Mouse (Mus musculus) heart, embryonic 11.5 days (tissue): ENCODE measurements around the gene Tmeff1. TPM values are rescaled to one million over a fixed set of nuclear protein-coding genes. Genes with fewer than 3 reads are reported as not detected.

Source experiments
- ATAC-seq: fragments of 200-750 bp; cut with Nextera tagmentation; replicated peaks from 2 replicates; pipeline ENCODE4 v1.8.0; 2017; ENCODE audit warnings: moderate library complexity; ENCODE audit not compliant: insufficient number of reproducible peaks, low FRiP score, low TSS enrichment
- H3K27ac ChIP-seq: fragments of 300-500 bp; sonication (generic); 2 replicates; pipeline ENCODE4 v1.5.1; 2014; ENCODE audit warnings: mild to moderate bottlenecking, low read depth, low read length
- H3K27me3 ChIP-seq: fragments of 300-500 bp; sonication (generic); 2 replicates; pipeline ENCODE4 v1.6.1; 2014; ENCODE audit warnings: mild to moderate bottlenecking, low read length, mixed read lengths; ENCODE audit not compliant: control insufficient read depth, insufficient read depth
- H3K36me3 ChIP-seq: fragments of 300-500 bp; sonication (generic); 2 replicates; pipeline ENCODE4 v1.6.1; 2014; ENCODE audit warnings: mild to moderate bottlenecking, low read length, moderate library complexity, mixed read lengths; ENCODE audit not compliant: control insufficient read depth, insufficient read depth
- H3K4me1 ChIP-seq: fragments of 300-500 bp; sonication (generic); 2 replicates; pipeline ENCODE4 v1.6.1; 2014; ENCODE audit warnings: low read length; ENCODE audit not compliant: control insufficient read depth, insufficient read depth
- H3K4me2 ChIP-seq: fragments of 300-500 bp; sonication (generic); 2 replicates; pipeline ENCODE4 v1.6.1; 2014; ENCODE audit warnings: mild to moderate bottlenecking, moderate library complexity
- H3K4me3 ChIP-seq: fragments of 300-500 bp; sonication (generic); 2 replicates; pipeline ENCODE4 v1.5.1; 2014; ENCODE audit warnings: low read depth, low read length
- H3K9ac ChIP-seq: fragments of 300-500 bp; sonication (generic); 2 replicates; pipeline ENCODE4 v1.6.1; 2014; ENCODE audit warnings: mild to moderate bottlenecking, low read depth, low read length, moderate library complexity
- H3K9me3 ChIP-seq: fragments of 300-500 bp; sonication (generic); replicated peaks from 2 replicates; pipeline ENCODE4 v1.6.1; 2016; ENCODE audit warnings: low read length; ENCODE audit not compliant: control insufficient read depth
- WGBS: fragments of 180-500 bp; shearing (Covaris S2); extraction: QIAGEN DNeasy Blood & Tissue Kit; methylation state at CpG from one replicate; pipeline ENCODE4 v1.1.7; 2014; ENCODE audit not compliant: insufficient replicate concordance; 5-methylcytosine and 5-hydroxymethylcytosine counted together
- polyA plus RNA-seq: library from polyadenylated mRNA; unstranded; fragments of >200 nt; fragmentation: Nextera tagmentation; extraction: Ambion mirVana; gene quantifications from 2 replicates; pipeline ENCODE4 v1.2.1, GENCODE M21; 2014

Tmeff1 gene
- 51.2 and 60.7 TPM in 2 replicates for polyA plus RNA-seq

DNA sequence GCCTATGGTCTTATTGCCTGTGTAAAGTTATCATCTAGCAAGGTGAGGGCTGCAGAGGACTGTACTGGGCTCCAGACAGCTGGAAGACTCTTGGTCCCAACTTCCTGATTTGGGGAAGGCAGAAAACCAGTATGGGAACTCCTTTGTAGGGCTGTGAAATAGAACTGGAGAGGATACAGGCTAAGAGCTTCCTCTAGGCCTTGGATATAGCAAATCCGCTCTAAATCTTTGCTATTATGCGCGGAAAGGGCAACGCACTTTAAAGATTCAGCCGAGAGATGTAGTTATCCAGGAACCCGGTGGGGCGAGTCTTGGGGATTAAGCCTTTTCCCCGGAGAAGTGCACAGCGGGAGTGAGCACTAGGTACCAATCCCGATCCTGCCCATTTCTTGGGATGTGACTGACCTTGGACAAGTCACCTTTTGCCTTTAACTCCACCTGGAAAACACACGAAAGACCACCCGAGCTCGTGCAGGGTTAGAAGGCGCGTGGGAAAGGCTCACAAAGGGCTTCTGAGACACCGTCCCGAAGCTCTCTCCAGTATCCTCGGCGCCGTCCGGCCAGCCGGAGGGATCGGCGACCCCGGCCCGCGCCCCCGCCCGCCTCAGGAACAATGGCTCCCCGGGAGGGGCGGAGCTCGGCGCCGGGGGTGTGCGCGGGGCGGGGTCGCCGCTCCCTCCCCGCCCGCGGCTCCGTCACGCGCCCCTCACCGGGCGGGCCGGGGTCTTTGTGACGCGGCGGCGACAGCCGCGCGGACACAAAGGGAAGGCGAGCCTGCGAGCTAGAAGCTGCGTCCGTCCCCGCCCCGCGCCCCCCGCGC lies at the start of gene Tmeff1:
Gene Tmeff1, plus strand, starts transcription at position 754 of the 820 bp plus-strand sequence.
- Histone ChIP-seq H3K27me3 (no peaks in the 10 kb centered on the region), H3K27ac (peak within 1 kb of the TSS; percentile 91), H3K4me1 (peaks cover 8% of the 10 kb centered on the region; the same call in 1 of the 2 replicates), H3K4me2 (peak within 1 kb of the TSS; percentile 84), H3K9ac (peak within 1 kb of the TSS; percentile 92), H3K36me3 (no peaks in the 10 kb centered on the region; the same call in 1 of the 2 replicates), H3K9me3 (no peaks in the 10 kb centered on the region), H3K4me3 (peak within 1 kb of the TSS; percentile 94)
- peak; percentile 78 for ATAC-seq
- WGBS, result under 1% methylated on average over 36 of the region's 64 CpGs

DNA sequence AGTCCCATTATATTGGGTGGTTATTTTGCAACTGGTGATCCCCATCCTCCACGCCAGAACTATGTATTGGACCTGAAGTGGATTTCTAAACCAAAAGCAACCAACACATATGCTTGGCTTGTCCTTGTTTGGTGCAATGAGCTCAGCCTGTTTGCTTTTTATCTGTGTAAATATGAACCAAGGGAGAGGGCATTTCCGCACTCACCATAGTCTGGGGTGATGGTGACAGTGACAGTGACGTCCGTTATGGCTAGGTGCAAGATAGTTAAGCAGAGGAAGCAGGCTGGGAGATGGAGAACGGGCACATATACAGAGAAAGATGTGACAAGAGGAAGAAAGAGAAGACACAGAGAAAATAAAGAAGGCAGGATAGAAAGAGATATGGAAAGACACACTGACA lies 48.7 kb upstream of the Tmeff1 start:
- Histone ChIP-seq H3K36me3 (no peaks in the 10 kb centered on the region), H3K9me3 (no peaks in the 10 kb centered on the region), H3K27me3 (no peaks in the 10 kb centered on the region), H3K27ac (no peak overlapping the region), H3K4me3 (no peak overlapping the region), H3K9ac (no peak overlapping the region), H3K4me2 (no peak overlapping the region), H3K4me1 (no peaks in the 10 kb centered on the region)
- ATAC-seq, result no peak
- WGBS, result 73% methylated on average over 5 of the region's 5 CpGs

DNA sequence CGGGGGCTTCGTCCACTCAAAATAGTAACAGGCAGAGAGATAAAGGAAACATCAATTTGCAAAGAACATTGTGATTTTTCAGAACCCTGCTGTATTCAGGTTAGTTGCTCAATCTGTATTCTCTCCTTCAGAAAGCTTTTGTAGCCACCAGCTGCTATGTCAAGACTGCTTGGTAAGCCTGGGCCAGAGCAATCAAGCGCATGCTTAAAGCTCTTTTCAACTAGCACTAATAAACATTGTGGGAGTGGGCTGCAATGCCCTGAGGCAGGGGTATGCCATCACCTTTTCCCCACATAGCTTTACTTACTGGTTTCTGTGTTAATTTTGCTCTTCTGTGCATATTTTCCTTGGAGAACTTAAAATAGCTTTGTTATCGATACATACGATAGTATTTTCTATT lies 48.0 kb upstream of the Tmeff1 start:
- Histone ChIP-seq H3K9ac (no peak overlapping the region), H3K36me3 (no peaks in the 10 kb centered on the region), H3K4me2 (no peak overlapping the region), H3K27me3 (no peaks in the 10 kb centered on the region), H3K4me3 (no peak overlapping the region), H3K9me3 (no peaks in the 10 kb centered on the region), H3K27ac (no peak overlapping the region), H3K4me1 (peaks cover 3% of the 10 kb centered on the region)
- ATAC-seq, result no peak
- WGBS, result 88% methylated on average over 5 of the region's 5 CpGs

DNA sequence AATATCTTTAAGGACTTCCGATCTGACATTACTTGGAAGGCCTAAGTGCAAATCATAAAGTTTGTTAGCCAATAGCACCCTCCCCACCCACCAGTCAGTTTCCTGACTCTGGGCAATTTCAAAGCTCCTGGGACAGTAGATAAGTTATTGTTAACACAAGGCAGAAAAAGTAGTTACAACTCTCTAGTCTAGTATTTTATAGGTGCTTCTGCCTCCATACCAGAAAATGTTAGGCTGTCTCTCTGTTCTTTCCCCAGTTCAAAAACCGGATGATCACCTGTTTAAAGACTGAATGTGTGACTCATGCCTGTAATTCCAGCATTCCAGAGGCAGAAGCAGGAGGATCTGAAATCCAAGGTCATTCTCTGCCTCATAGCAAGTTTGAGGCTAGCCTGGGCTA lies 46.4 kb upstream of the Tmeff1 start:
- no peaks in the 10 kb centered on the region for H3K27me3 ChIP-seq
- 80% methylated on average over 2 of the region's 2 CpGs for WGBS
- peaks cover 13% of the 10 kb centered on the region for H3K4me1 ChIP-seq
- no peak overlapping the region for H3K4me2 ChIP-seq
- no peaks in the 10 kb centered on the region for H3K9me3 ChIP-seq
- no peak overlapping the region for H3K27ac ChIP-seq
- no peak overlapping the region for H3K9ac ChIP-seq
- no peak overlapping the region for H3K4me3 ChIP-seq
- no peaks in the 10 kb centered on the region for H3K36me3 ChIP-seq
- no peak for ATAC-seq

DNA sequence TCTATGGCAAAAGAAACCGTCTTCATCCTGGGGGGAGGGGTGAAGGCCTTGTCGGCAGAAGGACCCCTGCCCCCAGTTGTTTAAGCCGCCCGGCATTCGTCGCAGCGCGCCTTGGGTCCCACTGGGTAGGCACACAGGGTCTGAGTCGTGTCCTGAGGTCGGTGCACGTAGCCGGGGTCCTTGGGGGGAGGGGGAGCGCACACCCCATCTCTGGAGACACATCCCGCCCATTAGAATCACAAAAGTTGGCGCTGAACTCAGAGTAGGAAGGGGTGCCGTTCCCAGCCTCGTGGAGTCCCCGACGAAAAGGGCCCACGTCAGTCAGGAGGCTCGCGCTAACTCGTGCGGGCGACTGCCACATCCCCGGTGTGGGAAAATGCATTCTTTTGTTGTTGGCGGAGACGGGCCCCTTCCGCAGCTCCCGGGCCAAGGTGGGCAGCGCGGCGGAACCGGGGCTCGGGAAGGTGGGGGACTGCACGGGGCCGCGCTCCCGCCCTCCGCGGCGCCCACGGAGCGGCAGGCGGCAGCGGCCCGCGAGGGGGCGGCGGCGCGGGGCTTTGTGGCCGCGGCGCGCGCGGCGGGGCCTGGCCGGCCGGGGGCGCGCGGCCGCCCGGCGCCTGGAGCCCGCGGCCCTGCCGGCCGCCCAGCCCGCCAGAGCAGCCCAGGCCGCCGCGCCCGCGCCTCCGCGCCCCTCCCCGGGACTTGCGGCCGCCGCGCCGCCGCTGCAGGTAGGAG lies 45.0 kb upstream of the Tmeff1 start, which contains the start of gene Msantd3:
Gene Msantd3, plus strand, starts transcription at position 95 of the 735 bp plus-strand sequence.
- H3K9me3 ChIP-seq, result no peaks in the 10 kb centered on the region
- no peaks in the 10 kb centered on the region for H3K36me3 ChIP-seq
- peaks cover 24% of the 10 kb centered on the region for H3K4me1 ChIP-seq
- H3K4me2 ChIP-seq, result peak within 1 kb of the TSS; percentile 82
- peak within 1 kb of the TSS; percentile 93 for H3K27ac ChIP-seq
- H3K9ac ChIP-seq, result peak within 1 kb of the TSS; percentile 98
- under 1% methylated on average over 72 of the region's 86 CpGs for WGBS
- H3K27me3 ChIP-seq, result no peaks in the 10 kb centered on the region
- H3K4me3 ChIP-seq, result peak within 1 kb of the TSS; percentile 84
- peak; percentile 64 for ATAC-seq

DNA sequence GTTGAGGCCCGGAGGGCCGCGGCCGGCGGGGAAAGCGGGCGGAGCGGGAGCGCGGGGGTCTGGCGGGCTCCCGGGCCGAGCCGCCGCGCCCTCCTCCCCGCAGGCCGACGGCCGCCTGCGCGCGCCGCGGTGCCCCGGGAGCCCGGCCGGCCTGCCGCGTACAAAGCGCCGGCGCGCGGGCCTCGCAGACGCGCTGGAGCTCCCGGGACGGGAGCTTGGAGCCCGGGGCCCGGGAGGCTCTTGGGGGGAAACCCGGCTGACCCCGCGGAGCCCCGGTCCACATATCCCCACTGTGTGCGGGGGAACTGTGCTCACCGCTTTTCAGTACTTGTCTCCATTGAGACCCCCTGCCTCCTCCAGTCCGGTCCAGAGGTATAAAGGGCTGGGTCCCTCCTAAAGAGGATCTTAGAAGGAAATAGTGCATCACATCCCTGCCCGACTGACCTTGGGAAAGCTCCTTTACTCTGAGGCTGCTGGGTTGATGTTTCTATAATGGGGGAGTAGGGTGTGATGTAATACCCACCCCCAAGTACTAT lies 44.3 kb upstream of the Tmeff1 start:
- WGBS, result under 1% methylated on average over 42 of the region's 50 CpGs
- peaks cover 24% of the 10 kb centered on the region for H3K4me1 ChIP-seq

DNA sequence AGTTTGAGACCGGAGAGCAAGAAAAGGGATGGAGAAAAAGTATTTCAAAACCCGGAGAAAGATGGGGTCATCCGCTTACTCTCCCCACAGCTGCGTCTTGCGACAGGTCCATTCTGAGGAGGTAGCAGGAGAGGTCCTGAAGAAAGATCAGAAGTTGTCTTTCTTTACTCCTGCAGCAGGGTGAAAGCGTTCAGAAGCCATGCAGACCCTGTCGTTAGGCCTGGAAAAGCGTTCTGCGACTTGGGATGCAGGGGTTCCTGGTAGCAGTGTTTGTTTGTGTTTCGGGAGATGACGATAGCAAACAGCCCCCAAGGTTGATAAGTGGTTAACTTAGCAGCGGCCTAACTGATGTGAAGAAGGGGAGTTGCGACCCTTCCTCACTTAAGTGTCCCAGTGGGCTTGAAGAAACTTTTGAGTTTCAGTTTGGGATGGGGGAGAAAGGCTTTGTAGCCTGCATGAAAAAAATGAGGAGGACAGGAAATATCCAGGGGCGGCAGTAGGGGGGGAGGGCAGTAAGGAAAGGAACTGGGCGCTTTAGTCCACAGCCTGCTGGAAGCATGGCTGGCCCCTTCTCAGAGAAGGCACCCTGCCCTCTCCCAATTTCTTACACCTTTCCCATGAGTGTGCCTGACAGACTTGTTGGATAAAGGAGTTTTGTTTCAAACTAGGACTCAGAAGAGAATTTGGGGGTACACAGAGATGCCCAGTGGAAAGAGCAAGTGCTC lies 43.3 kb upstream of the Tmeff1 start:
- Histone ChIP-seq H3K9me3 (no peaks in the 10 kb centered on the region), H3K4me3 (peak overlapping the region; percentile 84), H3K27ac (no peak overlapping the region; the same call in 1 of the 2 replicates), H3K4me1 (peaks cover 33% of the 10 kb centered on the region), H3K4me2 (peak overlapping the region; percentile 82), H3K36me3 (no peaks in the 10 kb centered on the region), H3K9ac (peak overlapping the region; percentile 98), H3K27me3 (no peaks in the 10 kb centered on the region)
- WGBS, result 6% methylated on average over 15 of the region's 15 CpGs
- no peak for ATAC-seq

More for the DNA sequence above, 44.3 kb upstream of the Tmeff1 start:
- Histone ChIP-seq H3K27ac (peak overlapping the region; percentile 93), H3K36me3 (no peaks in the 10 kb centered on the region), H3K27me3 (no peaks in the 10 kb centered on the region), H3K4me3 (peak overlapping the region; percentile 84), H3K4me2 (peak overlapping the region; percentile 82), H3K9ac (peak overlapping the region; percentile 98), H3K9me3 (no peaks in the 10 kb centered on the region)
- peak; percentile 40 for ATAC-seq

DNA sequence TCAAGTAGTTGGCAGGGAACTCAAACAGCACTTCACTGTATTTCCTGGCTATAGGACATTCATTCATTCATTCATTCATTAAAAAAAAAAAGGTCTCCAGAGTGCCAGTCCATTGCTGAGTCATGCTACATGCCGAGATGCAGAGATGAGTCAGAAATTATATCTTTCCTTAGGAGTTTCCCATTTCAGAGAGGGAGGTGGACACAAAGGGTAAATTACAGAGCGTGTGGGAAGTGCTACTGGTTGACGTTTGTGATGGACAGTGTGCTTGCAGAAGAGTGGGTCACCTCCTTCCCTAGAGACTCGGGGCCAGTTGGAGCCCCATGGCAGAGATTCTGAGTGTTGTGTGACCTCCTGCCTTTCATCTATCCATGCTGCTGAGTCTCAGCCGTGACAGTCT lies 42.6 kb upstream of the Tmeff1 start:
- Histone ChIP-seq H3K4me2 (peak overlapping the region; percentile 82), H3K4me1 (peaks cover 40% of the 10 kb centered on the region), H3K27ac (no peak overlapping the region), H3K4me3 (peak overlapping the region; percentile 84), H3K27me3 (no peaks in the 10 kb centered on the region), H3K9ac (no peak overlapping the region; the same call in 1 of the 2 replicates), H3K9me3 (no peaks in the 10 kb centered on the region), H3K36me3 (no peaks in the 10 kb centered on the region)
- 26% methylated on average over 5 of the region's 5 CpGs for WGBS
- no peak for ATAC-seq
